Mouse (Mus musculus): ENCODE measurements around the gene Tmem79. TPM values are rescaled to one million over a fixed set of nuclear protein-coding genes. Genes with fewer than 3 reads are reported as not detected.
A peak's percentile ranks its signal among the peaks of the same experiment; 100 is the strongest.
"Not testable (repeated sequence)": the region's sequence is repeated elsewhere in the genome, so short reads cannot be mapped to it uniquely, and the experiment has no call there.

Gene Tmem79
- polyA plus RNA-seq (2012; rRNA removed), result 12.4 and 31.8 TPM in 2 replicates

DNA sequence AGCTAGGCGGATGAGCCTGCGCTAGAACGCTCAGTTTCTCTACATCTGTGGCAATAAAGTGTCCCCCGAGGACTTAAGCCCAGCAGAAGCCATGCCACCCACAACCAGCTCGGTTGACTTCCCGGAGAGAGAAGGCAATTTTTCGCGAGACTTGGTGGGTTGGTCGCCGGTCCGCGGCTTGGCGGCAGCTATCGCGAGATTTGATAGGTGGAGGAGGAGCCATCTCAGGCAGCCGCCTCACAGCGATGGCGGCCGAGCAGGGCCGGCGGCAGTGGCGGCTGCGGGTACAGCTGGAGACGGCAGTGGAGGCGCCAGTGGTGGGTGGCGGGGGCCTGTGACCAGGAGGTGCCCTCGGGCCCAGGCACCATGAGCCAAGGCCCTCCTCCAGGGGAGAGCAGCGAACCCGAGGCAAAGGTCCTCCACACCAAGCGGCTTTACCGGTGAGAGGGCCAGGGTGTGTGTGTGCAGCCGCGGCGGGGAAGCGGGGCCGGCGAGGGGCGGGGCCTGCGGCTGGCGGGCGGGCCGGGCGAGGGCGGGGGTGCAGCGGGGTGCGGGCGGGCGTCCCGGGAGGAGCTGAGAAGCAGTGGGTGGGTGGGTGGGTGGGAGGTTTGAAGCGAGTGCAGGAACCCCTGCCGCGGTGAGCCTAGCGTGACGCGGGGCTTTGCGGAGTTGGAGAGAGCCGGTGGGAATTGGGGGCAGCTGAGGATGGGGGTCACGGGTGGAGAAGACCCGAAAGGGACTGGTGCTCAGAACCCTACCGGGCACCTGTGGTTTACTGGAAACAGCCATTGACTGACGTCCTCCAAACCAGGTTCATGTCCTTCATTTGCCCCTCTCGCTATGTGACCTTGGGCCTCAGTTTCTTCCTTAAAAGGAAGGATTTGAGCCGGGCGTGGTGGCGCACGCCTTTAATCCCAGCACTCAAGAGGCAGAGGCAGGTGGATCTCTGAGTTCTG is at the start of gene Tmem79, which contains the start of gene Smg5:
Tmem79 (minus strand) TSS at position 91 of the 956 bp plus-strand sequence.
Smg5 (plus strand) TSS at position 203 of the 956 bp plus-strand sequence.
- peak within 1 kb of the TSS; percentile 99 for H3K4me3 ChIP-seq (replicated peaks; ENCODE audit: extremely low read depth, low read depth, low read length)
- peak; percentile 97 for DNase-seq
- 1% methylated on average over 50 of the region's 66 CpGs for WGBS

DNA sequence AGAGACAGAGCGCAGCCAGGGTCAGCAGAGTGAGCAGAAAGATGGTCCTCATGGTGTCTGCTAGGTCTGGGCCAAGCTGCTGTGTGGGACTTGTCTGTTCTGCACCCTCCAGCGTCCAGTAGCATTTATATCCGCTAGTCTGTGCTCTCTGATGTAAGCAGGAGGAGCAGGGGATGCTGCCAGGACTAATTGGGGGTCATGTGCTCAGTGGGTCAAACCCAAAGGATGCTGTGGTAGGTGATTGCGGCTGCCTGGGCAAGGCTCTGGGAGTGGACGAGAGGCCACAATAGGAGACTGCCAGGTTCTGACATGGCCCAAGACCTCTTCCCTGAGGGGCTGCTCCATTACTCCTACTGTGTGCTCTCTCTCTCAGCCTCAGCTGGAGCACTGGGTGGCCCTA is 48.4 kb upstream of the Tmem79 start, which contains the start of gene Bglap:
Bglap (minus strand) TSS at position 101 of the 400 bp plus-strand sequence.
- WGBS, result 76% methylated on average over 5 of the region's 5 CpGs
- DNase-seq, result no peak
- no peak for TF ChIP-seq CTCF (IDR thresholded peaks at IDR 0.05; ENCODE audit: insufficient read depth, low read length)
- no peak for TF ChIP-seq POLR2A (IDR thresholded peaks at IDR 0.05; ENCODE audit: borderline replicate concordance, extremely low read depth, low read depth, low read length)
- Histone ChIP-seq H3K4me1 (ENCODE audit: control insufficient read depth, insufficient read depth, low read length) (no peaks in the 10 kb centered on the region), H3K4me3 (replicated peaks; ENCODE audit: extremely low read depth, low read depth, low read length) (no peak within 1 kb of the TSS)

More for the DNA sequence above, at the start of gene Tmem79, which contains the start of gene Smg5:
- TF ChIP-seq POLR2A (IDR thresholded peaks at IDR 0.05; ENCODE audit: borderline replicate concordance, extremely low read depth, low read depth, low read length), result peak; percentile 98
- no peak for TF ChIP-seq CTCF (IDR thresholded peaks at IDR 0.05; ENCODE audit: insufficient read depth, low read length)
- H3K4me1 ChIP-seq (ENCODE audit: control insufficient read depth, insufficient read depth, low read length), result peaks cover 7% of the 10 kb centered on the region

- WGBS, result 50% methylated on average over 3 of the region's 7 CpGs
- not testable (repeated sequence) for H3K4me1 ChIP-seq (ENCODE audit: control insufficient read depth, insufficient read depth, low read length); DNase-seq; H3K4me3 ChIP-seq (replicated peaks; ENCODE audit: extremely low read depth, low read depth, low read length)
These were observed 46.4 kb upstream of the Tmem79 start for GRCm38 (mm10) chr3:88382383-88382782.

DNA sequence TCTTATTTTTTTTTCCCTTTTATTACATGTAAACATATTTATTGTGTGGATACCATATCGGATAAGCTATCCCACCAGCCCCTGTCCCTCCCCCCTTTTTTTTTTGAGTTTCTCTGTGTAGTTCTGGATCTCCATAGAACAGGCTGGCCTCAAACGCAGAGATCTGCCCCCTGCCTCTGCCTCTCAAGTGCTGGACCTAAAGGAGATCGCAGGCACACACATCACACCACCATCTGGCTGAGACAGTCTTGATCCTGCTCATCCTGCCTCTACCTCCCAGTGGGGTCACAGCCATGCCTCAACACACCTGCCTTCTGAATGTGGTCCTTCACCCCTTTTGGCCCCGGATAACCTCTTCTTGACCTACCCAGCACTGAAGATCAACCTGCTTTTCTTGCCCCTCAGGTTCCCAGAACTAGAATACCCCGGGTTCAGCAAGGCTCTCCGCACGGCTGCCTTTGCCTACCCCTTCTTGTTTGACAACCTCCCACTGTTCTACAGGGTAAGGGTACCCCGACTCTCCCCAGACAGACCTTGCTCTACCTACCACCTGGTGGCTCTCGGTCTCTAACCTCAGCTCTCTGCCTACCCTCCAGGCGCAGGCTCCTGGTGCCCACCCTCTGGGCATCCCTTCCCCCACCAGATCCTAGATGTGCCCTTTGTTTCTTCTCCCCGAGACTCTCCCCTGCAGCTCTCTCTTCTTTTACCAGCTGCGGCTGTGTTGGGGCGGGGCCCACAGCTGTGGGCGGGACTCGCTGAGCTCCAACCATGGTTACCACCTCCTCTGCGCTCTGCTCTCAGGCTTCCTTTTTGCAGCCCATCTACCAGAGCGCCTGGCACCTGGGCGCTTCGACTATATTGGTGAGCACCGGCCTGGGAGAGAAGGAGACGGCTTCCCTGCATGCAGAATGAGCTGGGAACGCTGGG is 45.7 kb upstream of the Tmem79 start:
- H3K4me1 ChIP-seq (ENCODE audit: control insufficient read depth, insufficient read depth, low read length); H3K4me3 ChIP-seq (replicated peaks; ENCODE audit: extremely low read depth, low read depth, low read length); DNase-seq: not testable (repeated sequence)
- WGBS, result 12% methylated on average over 22 of the region's 22 CpGs

DNA sequence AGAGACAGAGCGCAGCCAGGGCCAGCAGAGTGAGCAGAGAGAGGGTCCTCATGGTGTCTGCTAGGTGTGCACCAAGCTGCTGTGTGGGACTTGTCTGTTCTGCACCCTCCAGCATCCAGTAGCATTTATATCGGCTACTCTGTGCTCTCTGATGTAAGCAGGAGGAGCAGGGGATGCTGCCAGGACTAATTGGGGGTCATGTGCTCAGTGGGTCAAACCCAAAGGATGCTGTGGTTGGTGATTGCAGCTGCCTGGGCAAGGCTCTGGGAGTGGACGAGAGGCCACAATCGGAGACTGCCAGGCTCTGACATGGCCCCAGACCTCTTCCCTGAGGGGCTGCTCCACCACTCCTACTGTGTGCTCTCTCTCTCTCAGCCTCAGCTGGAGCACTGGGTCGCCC is 42.7 kb upstream of the Tmem79 start, which contains the start of gene Bglap2:
Bglap2 (minus strand) TSS at position 101 of the 400 bp plus-strand sequence.
- H3K4me3 ChIP-seq (replicated peaks; ENCODE audit: extremely low read depth, low read depth, low read length); DNase-seq; H3K4me1 ChIP-seq (ENCODE audit: control insufficient read depth, insufficient read depth, low read length): not testable (repeated sequence)
- WGBS, result 86% methylated on average over 5 of the region's 5 CpGs

- 40% methylated on average over 7 of the region's 7 CpGs for WGBS
- H3K4me1 ChIP-seq (ENCODE audit: control insufficient read depth, insufficient read depth, low read length); H3K4me3 ChIP-seq (replicated peaks; ENCODE audit: extremely low read depth, low read depth, low read length); DNase-seq: not testable (repeated sequence)
These were observed 40.7 kb upstream of the Tmem79 start for GRCm38 (mm10) chr3:88376644-88377043.

- H3K4me1 ChIP-seq (ENCODE audit: control insufficient read depth, insufficient read depth, low read length); DNase-seq; H3K4me3 ChIP-seq (replicated peaks; ENCODE audit: extremely low read depth, low read depth, low read length): not testable (repeated sequence)
- 14% methylated on average over 19 of the region's 19 CpGs for WGBS
These were observed 40.0 kb upstream of the Tmem79 start for GRCm38 (mm10) chr3:88375750-88376626.

DNA sequence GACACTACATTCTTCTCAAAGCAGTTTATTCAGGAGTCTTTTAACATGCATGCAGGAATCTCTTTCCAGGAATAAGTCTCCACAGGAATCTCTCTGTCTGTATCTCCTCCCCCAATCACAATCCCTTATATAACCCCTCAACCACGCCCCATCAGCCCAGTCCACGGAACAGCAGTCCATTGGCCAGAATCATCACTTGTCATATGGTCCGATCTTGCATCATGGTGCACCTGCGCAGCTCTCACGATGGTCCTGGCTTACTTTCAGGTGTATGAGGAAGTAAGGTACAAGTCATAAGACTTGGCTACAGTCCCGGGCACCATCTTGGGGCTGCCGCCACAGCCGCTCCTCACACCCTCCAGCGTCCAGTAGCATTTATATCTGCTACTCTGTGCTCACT is 36.7 kb upstream of the Tmem79 start, which contains the start of gene Bglap3:
Bglap3 (minus strand) TSS at position 101 of the 400 bp plus-strand sequence.
- not testable (repeated sequence) for H3K4me1 ChIP-seq (ENCODE audit: control insufficient read depth, insufficient read depth, low read length); H3K4me3 ChIP-seq (replicated peaks; ENCODE audit: extremely low read depth, low read depth, low read length)
- WGBS, result 88% methylated on average over 9 of the region's 9 CpGs

DNA sequence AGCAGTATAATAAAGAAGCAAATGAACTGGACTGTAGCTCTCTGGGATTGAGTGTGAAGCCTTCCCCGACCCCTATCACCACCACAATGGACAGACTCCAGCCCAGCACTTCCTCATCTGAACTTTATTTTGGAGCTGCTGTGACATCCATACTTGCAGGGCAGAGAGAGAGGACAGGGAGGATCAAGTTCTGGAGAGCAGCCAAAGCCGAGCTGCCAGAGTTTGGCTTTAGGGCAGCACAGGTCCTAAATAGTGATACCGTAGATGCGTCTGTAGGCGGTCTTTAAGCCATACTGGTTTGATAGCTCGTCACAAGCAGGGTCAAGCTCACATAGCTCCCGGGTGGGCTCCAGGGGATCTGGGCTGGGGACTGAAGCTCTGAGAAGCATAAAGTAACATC is 32.6 kb upstream of the Tmem79 start:
- not testable (repeated sequence) for H3K4me1 ChIP-seq (ENCODE audit: control insufficient read depth, insufficient read depth, low read length); DNase-seq; H3K4me3 ChIP-seq (replicated peaks; ENCODE audit: extremely low read depth, low read depth, low read length)
- 91% methylated on average over 7 of the region's 7 CpGs for WGBS

More for the DNA sequence above, 36.7 kb upstream of the Tmem79 start, which contains the start of gene Bglap3:
- not testable (repeated sequence) for DNase-seq

DNA sequence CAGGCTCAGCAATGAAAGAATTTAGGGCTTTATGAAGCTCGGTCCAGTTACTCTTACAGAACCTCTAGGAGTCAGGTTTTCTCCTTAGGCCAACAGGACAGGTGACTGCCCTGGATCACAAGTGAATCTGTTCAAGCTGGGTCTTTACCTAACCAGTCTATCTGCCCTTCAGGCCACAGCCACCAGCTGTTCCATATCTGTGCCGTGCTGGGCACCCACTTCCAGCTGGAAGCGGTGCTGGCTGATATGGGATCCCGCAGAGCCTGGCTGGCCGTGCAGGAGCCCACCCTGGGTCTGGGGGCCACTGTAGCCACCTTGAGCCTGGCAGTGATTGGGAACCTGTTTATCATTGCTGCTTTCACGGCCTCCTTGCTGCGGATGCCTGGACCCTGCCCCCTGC is 31.6 kb upstream of the Tmem79 start:
- not testable (repeated sequence) for H3K4me3 ChIP-seq (replicated peaks; ENCODE audit: extremely low read depth, low read depth, low read length); H3K4me1 ChIP-seq (ENCODE audit: control insufficient read depth, insufficient read depth, low read length); DNase-seq
- WGBS, result 57% methylated on average over 4 of the region's 7 CpGs

- peak; percentile 31 for DNase-seq
- 9% methylated on average over 22 of the region's 22 CpGs for WGBS
- H3K4me3 ChIP-seq (replicated peaks; ENCODE audit: extremely low read depth, low read depth, low read length); H3K4me1 ChIP-seq (ENCODE audit: control insufficient read depth, insufficient read depth, low read length): not testable (repeated sequence)
These were observed 31.0 kb upstream of the Tmem79 start for GRCm38 (mm10) chr3:88366830-88367428.
